Mouse (Mus musculus) macrophage (primary cell): ENCODE data around the gene Stxbp6. TPM values are rescaled to one million over a fixed set of nuclear protein-coding genes. Genes with fewer than 3 reads are reported as not detected.
"Not testable (repeated sequence)": the region's sequence is repeated elsewhere in the genome, so short reads cannot be mapped to it uniquely, and the experiment has no call there.

ENCODE experiments used
- H3K27ac ChIP-seq: fragments of 350-480 bp; formaldehyde crosslinking; 2 replicates; pipeline ENCODE4 v1.9.0; 2021
- H3K36me3 ChIP-seq: fragments of 350-480 bp; formaldehyde crosslinking; 2 replicates; pipeline ENCODE4 v1.9.0; 2021; ENCODE audit errors: inconsistent target
- H3K4me3 ChIP-seq: fragments of 350-480 bp; formaldehyde crosslinking; 2 replicates; pipeline ENCODE4 v1.9.0; 2021; ENCODE audit errors: inconsistent target
- H3K79me2 ChIP-seq: fragments of 350-480 bp; formaldehyde crosslinking; 2 replicates; pipeline ENCODE4 v1.9.0; 2021; ENCODE audit errors: inconsistent target
- WGBS: methylation state at CpG from one replicate; pipeline ENCODE4 v1.1.7; 2026; ENCODE audit warnings: inconsistent platforms; ENCODE audit not compliant: missing documents; 5-methylcytosine and 5-hydroxymethylcytosine counted together
- polyA plus RNA-seq: library from polyadenylated mRNA; stranded (reverse); fragments of 250-400 nt; gene quantifications from 3 replicates; pipeline ENCODE4 v1.2.4, GENCODE M21; 2018; ENCODE audit warnings: inconsistent platforms
- total RNA-seq, 78 experiments: library from RNA; depleted of rRNA; stranded (reverse); fragments of 250-400 nt; gene quantifications; 1 replicate in 9 of 78; 2 replicates in 24 of 78; 3 replicates in 43 of 78; 4 replicates in 2 of 78; pipeline ENCODE4 v1.2.4; 2018; ENCODE audit warnings: inconsistent platforms in 56 of 78

Stxbp6 gene
- 10 to 100 TPM in 3 of 26 experiments, 1 to 10 TPM in 1, under 1 TPM in 1, not detected in 21; 0.47 to 30.0 (median 19.1) TPM for total RNA-seq (2018; cell fraction: chromatin; rRNA removed)
- total RNA-seq (2018; cell fraction: cytosol; rRNA removed): under 1 TPM in 23 of 26 experiments, not detected in 3; 0.04 to 0.86 (median 0.23) TPM
- total RNA-seq (2018; cell fraction: nucleus; rRNA removed): 10 to 100 TPM in 3 of 26 experiments, 1 to 10 TPM in 7, under 1 TPM in 7, not detected in 9; 0.15 to 26.2 (median 1.7) TPM
- 0.62 to 0.79 TPM in 2 of 3 replicates, not detected in the other for polyA plus RNA-seq

- H3K36me3 ChIP-seq: no peaks in the 10 kb centered on the region
- 1% methylated on average over 20 of the region's 20 CpGs for WGBS
- H3K27ac ChIP-seq: peak within 1 kb of the TSS; percentile 15; the same call in 1 of the 2 replicates
- H3K79me2 ChIP-seq: no peaks in the 10 kb centered on the region
- H3K4me3 ChIP-seq: peak within 1 kb of the TSS; percentile 25
Measured at GRCm38 (mm10) chr12:45074611-45075342, at the start of gene Stxbp6. TSS of gene Stxbp6 (minus strand) at chr12:45074709.

GRCm38 (mm10) chr12:45102954-45103353 is 28.4 kb upstream of the Stxbp6 start:
- not testable (repeated sequence) for H3K79me2 ChIP-seq, H3K4me3 ChIP-seq, H3K36me3 ChIP-seq, H3K27ac ChIP-seq
- 90% methylated on average over 2 of the region's 2 CpGs for WGBS

- Histone ChIP-seq H3K27ac (no peak overlapping the region), H3K4me3 (no peak overlapping the region), H3K36me3 (no peaks in the 10 kb centered on the region), H3K79me2 (no peaks in the 10 kb centered on the region)
- WGBS: 97% methylated on average over 2 of the region's 2 CpGs
Measured at GRCm38 (mm10) chr12:45093732-45094131, 19.2 kb upstream of the Stxbp6 start.

GRCm38 (mm10) chr12:45092444-45092843 is 17.9 kb upstream of the Stxbp6 start:
- 28% methylated on average over 3 of the region's 3 CpGs for WGBS
- Histone ChIP-seq H3K36me3 (no peaks in the 10 kb centered on the region), H3K4me3 (no peak overlapping the region), H3K79me2 (no peaks in the 10 kb centered on the region), H3K27ac (peak overlapping the region; percentile 55)

- Histone ChIP-seq H3K36me3 (no peaks in the 10 kb centered on the region), H3K27ac (no peak overlapping the region), H3K79me2 (no peaks in the 10 kb centered on the region), H3K4me3 (no peak overlapping the region)
- WGBS: 100% methylated on average over 1 of the region's 1 CpGs
Measured at GRCm38 (mm10) chr12:45083145-45083475, 8.6 kb upstream of the Stxbp6 start.

- Histone ChIP-seq H3K4me3 (no peak overlapping the region), H3K36me3 (no peaks in the 10 kb centered on the region), H3K79me2 (no peaks in the 10 kb centered on the region), H3K27ac (no peak overlapping the region)
- WGBS: 52% methylated on average over 4 of the region's 4 CpGs
Measured at GRCm38 (mm10) chr12:45082379-45083144, 8.1 kb upstream of the Stxbp6 start.

GRCm38 (mm10) chr12:45081617-45082016 is 7.1 kb upstream of the Stxbp6 start:
- Histone ChIP-seq H3K27ac (no peak overlapping the region), H3K79me2 (no peaks in the 10 kb centered on the region), H3K4me3 (no peak overlapping the region), H3K36me3 (no peaks in the 10 kb centered on the region)
- whole genome bisulfite sequencing: 6% methylated on average over 1 of the region's 1 CpGs

- 82% methylated on average over 5 of the region's 5 CpGs for WGBS
- Histone ChIP-seq H3K27ac (no peak overlapping the region), H3K79me2 (no peaks in the 10 kb centered on the region), H3K4me3 (no peak overlapping the region), H3K36me3 (no peaks in the 10 kb centered on the region)
Measured at GRCm38 (mm10) chr12:45080753-45081122, 6.2 kb upstream of the Stxbp6 start.

- H3K4me3 ChIP-seq: no peak overlapping the region
- no peaks in the 10 kb centered on the region for H3K36me3 ChIP-seq
- H3K79me2 ChIP-seq: no peaks in the 10 kb centered on the region
- H3K27ac ChIP-seq: no peak overlapping the region
- WGBS: 60% methylated on average over 5 of the region's 5 CpGs
Measured at GRCm38 (mm10) chr12:45080036-45080752, 5.7 kb upstream of the Stxbp6 start.

- WGBS: 82% methylated on average over 11 of the region's 11 CpGs
Measured at GRCm38 (mm10) chr12:45075631-45076030, 1.1 kb upstream of the Stxbp6 start.

GRCm38 (mm10) chr12:45074042-45074601 is 387 bp downstream of the Stxbp6 start:
- Histone ChIP-seq H3K79me2 (no peaks in the 10 kb centered on the region), H3K4me3 (peak overlapping the region; percentile 25), H3K27ac (no peak overlapping the region), H3K36me3 (no peaks in the 10 kb centered on the region)
- WGBS: 2% methylated on average over 59 of the region's 62 CpGs

More at GRCm38 (mm10) chr12:45075631-45076030, 1.1 kb upstream of the Stxbp6 start:
- no peak overlapping the region for H3K27ac ChIP-seq
- no peaks in the 10 kb centered on the region for H3K79me2 ChIP-seq
- no peaks in the 10 kb centered on the region for H3K36me3 ChIP-seq
- no peak overlapping the region for H3K4me3 ChIP-seq

- peak overlapping the region; percentile 25; the same call in 1 of the 2 replicates for H3K4me3 ChIP-seq
- no peaks in the 10 kb centered on the region for H3K36me3 ChIP-seq
- 18% methylated on average over 28 of the region's 28 CpGs for WGBS
- H3K27ac ChIP-seq: no peak overlapping the region
- H3K79me2 ChIP-seq: no peaks in the 10 kb centered on the region
Measured at GRCm38 (mm10) chr12:45073331-45074041, 1.0 kb downstream of the Stxbp6 start.

GRCm38 (mm10) chr12:45072185-45072584 is 2.3 kb downstream of the Stxbp6 start:
- 86% methylated on average over 3 of the region's 3 CpGs for WGBS
- no peaks in the 10 kb centered on the region for H3K79me2 ChIP-seq
- no peak overlapping the region for H3K27ac ChIP-seq
- H3K4me3 ChIP-seq: no peak overlapping the region
- no peaks in the 10 kb centered on the region for H3K36me3 ChIP-seq

- Histone ChIP-seq H3K79me2 (no peaks in the 10 kb centered on the region), H3K27ac (no peak overlapping the region), H3K36me3 (no peaks in the 10 kb centered on the region), H3K4me3 (no peak overlapping the region)
- WGBS: 55% methylated on average over 9 of the region's 9 CpGs
Measured at GRCm38 (mm10) chr12:45070186-45070585, 4.3 kb downstream of the Stxbp6 start.
